Mouse (Mus musculus) thymus, postnatal 10 days (tissue): Measurements from ENCODE around the gene Calhm6.

Experiments used
- DNase-seq, 2 experiments: peaks; one replicate each; pipeline ENCODE4 v3.0.0; 2021; ENCODE audit warnings: low spot score in 2 of 2

The Calhm6 gene

DNA sequence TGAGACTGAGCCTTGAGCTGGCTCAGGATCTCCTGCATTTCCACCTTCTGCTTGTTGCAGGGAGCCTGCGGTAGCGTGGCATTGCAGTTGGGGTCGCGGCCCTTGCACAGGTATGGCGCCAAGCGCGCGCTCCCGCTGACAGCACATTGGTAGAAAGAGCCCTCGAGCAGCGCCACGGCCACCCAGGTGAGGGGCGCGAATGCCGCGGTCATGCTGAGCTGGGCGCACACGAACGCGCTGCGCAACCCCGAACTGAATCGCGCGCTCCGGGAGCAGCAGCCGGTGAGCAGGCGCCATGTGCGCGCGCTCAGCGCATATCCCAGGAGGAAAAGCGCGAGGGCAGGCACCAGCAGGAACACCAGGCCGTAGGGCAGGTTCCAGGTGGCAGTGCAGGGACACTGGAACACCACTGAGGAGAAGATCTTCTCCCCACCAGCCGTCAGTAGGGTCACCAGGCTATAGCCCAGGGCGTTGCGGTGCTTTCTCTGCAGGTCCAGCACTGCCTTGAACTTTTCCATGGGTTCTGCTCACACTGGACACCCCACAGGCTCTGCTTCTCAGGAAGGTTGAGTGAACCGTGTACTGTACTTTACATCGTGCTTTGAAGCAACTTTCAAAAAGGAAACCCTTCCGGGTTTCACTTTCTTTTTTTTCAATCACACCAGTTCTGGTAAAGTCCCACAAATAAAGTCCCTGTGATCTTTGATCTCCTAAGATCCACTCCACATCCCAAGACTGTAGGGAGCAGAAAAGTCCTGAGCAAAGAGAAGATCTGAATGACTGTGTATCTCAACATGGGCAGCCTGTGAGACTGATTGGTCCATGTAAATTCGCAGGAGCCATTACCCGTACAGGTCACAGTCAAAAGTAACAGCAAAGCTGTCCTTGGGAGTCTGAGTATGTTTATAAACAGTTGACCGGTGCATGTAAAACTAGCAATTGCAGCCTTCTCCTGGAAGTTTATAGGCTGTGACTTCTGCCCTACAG, at the start of gene Calhm6:
Gene Calhm6, minus strand, starts transcription at position 593 of the 987 bp plus-strand sequence.
- peak; percentile 25 to 52 for DNase-seq

GRCm38 (mm10) chr10:34175870-34176606, 48.3 kb upstream of the Calhm6 start:
- DNase-seq = no peak

DNA sequence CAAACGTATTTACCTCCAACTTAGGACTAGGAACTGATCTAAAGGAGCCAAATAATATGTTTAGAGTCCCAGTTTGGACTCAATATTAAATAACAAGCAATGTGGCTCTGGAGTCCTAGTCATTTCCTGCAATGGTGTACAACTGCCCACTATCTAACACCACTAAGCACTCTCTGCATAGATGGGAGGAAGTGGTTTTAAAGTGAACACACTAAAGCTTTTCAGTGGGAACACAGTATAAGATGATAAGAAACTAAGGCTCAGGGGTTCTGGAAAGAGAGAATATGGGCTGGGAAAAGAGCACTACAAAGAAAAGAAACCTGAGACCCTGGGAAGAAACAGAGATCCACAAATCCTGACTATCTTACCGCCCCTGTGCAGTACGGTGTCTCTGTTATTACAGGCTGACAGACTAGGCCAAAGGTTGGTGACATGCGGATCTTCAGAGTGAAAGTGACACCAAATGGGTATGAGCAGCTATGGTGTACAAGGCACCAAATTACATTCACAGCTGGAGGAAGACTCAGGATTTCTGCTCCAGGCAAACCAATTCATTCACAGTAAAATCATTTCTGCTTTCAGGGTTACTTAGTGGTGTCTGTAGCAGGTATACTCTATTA, 45.0 kb upstream of the Calhm6 start:
- no peak for DNase-seq

DNA sequence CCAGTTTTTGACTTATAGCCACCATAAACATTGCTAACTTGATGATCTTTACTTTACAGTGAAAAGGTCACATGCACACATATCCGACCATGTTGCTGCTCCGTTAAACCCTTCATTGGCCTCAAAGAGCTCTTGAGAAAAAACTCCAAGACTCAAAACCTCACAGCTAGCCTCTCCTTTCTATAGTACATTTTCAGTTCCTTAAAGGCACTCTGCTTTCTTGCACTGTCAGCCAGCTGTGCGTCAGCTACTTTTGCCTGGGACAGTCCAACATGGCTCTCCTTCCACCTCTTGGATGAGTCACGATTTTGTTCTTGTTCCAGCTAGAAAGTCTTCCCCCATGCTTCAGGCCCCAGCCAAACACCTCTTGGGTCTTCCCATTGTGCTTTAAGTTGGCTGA, 43.9 kb upstream of the Calhm6 start:
- DNase-seq = no peak

GRCm38 (mm10) chr10:34171191-34171590, 43.4 kb upstream of the Calhm6 start:
- peak; percentile 22 to 28 for DNase-seq

GRCm38 (mm10) chr10:34166971-34167370, 39.2 kb upstream of the Calhm6 start:
- DNase-seq = no peak

DNA sequence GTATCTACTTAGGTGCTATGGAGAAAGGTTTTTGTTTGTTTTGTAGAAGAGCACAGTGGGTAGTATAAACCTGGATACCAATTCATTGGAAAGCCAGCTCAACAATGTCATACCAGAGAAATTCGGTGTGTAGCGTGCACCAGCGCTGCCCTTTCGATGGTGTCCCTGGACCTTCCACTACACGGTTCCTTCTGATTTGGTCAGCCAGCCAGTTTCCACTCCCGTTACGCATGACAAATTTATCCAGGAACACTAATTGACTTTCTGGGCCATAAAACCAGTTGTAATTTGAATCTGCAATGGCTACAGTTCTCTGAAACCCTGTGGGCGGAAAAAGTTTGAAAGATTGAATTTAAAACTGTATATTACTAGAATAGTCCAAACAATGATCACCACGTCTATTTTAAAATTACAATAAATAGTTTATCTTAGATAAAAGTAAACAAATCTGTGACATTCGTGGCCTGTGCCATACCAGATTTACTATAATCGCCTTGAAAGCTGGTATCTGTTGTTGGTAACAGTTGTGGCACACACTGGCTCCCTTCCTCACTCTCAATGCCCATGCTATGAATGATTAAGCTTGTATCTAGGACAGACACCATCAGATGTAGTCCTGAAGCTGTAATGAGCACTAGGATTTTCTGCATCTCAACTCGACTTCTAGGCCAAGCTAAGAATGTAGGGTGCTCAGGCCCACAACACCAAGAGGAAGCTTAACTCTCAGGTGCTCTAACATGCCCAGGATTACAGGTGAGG, 28.2 kb upstream of the Calhm6 start:
- no peak for DNase-seq

DNA sequence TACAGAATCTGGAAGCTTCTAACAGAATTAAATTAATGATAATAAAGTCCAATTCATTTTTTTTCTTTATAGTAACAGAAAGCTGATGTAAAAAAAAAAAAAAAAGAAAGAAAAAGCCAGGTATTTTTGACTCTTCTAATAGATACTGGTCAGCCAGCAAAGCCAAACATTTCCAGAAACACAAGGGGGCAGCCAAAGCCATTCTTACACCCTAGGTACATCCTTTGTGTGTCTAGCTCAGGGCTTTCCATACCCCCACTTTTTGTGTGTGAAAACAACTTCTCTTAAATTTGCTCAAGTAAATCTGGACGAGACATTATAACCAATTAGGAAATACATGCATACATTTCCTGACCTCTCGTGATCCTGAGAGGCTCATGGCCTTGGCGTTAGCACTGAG, 24.0 kb upstream of the Calhm6 start:
- DNase-seq = no peak

DNA sequence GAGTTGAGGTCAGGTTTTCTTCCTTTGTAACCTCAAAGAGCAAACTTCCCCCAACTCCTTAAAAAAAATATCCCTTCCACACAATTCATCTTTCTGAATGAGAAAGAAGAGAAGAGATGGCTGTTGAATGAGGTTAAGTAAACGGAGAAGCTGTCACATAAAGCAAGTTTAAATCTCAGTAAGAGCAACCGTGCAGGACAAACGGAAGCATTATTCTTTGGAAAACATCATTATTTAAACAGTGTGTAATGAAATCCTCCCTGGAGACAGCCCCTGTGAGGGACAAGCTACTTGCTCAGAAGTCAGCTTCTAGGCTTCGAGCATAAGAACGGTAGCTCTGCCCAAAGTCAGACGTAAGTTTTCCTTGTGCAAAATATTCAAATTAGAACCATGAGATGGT, 22.7 kb upstream of the Calhm6 start:
- no peak for DNase-seq

- DNase-seq = no peak
Measured at GRCm38 (mm10) chr10:34149772-34150171, 22.0 kb upstream of the Calhm6 start.

- no peak for DNase-seq
Measured at GRCm38 (mm10) chr10:34141693-34142092, 13.9 kb upstream of the Calhm6 start.

DNA sequence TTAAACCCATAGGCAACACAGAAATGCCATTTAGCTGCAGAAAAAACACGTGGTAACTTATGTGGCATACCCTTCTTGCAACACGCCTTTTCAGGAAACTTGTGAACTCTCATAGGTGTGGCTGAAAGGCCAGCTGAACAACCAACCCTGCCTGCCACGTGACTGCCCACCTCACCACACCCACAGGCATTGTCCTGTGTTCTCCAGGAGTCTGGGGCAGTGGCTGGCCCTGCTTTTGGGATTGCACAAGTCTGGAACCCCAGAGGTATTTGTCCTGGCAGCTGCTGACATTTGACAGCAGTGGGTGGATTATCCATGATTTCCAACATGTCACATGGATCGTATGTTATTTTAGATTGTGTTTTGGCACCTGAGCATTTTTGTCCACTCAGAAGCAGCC, 12.0 kb upstream of the Calhm6 start:
- DNase-seq = no peak

DNA sequence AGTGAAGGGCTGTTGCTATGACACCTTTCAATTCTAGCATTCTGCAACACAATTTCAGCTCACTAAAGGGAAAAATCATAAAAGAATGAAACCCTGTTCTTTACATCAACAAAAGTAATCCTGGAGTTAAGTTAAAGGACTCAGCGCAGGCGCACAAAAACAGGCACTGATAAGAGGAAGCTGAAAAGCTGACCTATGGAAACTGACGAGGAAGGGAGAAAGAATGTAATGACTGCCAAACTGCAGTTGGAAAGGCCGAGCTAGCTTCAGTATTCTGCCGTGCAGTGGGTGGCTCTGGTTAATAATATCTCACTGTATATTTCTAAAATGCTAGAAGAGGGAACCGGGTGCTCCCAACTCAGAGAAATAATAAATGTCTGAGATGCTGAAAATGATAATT, 10.2 kb upstream of the Calhm6 start:
- no peak for DNase-seq

DNA sequence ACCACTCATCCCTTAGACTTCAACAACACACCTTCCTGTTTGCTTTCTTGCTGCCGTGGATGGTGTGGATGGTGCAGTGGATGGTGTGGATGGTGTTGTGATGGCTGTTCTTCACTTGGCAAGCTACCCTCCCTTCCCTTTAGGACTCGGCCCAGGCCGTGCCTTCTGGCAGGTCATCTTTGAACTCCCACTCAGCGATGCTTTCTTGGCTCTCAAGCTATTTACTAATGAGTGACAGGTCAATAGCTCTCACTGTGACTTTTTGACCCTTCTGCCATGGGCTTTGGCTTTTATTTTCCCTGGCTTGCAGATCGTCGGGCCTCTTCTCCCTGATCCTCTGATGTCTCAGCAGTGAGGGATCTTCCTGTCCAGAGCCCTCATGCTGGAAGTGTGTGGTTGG, 8.6 kb upstream of the Calhm6 start:
- DNase-seq = no peak

DNA sequence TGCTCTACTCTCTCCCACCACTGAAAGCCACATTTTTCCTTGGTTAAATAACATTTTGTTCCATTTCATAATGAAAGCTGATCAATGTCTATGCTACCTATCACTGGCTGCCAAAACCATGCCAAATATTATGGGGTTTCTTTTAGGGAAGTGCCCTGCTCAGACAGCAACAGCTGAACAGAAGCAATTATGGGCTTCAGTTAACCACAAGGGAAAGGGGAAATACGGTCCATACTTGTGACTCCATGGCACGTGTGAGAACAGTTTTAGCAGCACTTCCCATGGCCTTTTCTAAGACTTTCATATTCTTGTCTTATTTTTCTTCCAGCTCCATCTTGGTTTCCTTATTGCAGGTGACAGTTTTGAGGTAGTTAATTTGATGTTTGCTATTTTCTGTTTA, 3.6 kb upstream of the Calhm6 start:
- DNase-seq = no peak

DNA sequence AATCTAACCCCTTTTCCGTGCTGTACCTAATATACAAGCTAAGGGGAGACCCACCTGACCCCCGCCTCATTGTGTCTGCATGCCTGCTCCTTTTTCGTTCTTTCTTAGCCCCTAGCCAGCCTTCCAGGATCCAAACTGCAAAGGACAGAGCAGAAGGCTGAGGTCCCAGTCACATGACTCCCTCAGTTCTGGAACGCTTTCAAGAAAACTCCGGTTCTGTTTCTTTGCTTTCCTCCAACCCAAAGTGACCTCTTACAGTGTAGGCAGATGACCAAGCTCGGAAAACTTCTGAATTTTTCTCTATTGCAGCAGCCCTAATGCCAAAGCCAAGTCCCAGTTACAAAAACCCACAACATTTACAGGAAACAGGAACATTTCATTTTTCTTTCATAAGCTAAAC, 607 bp upstream of the Calhm6 start:
- DNase-seq = no peak

DNA sequence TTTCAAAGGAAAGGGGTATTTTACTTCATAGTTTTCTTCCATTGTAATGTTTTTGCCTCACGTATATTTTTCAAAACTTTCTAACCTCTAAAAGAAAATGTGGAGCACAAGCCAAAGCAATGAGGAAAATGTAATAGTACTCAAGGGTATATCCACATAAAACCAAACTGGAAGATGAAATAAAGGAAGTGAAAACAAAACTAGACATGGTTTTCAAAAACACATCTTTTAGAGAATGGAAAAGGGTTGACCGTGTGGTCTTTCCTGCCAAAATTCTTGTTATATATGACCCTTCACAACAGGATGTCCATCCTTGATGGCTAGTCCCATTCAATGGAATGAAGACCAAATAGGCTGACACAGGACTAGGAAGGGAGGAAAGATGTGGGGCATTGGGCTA, 9.4 kb downstream of the Calhm6 start:
- DNase-seq = no peak

DNA sequence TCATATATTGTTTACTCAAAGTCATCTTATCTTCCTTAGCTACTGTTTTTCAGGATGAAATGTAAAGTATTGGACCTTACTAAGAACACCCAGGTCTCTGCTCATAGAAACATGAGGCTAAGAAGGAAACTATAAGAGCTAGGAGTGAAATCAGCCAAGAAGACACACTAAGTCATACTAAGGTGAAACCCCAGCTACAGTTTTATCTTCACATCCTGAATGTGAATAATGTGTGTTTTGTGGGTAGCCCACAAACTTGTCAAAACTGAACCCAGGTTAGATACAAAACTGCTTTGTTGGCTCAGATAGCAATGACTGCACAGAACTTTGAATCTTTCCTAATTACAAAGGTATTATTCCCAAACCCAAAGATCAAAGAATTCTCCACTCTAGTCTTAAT, 10.0 kb downstream of the Calhm6 start:
- DNase-seq = no peak

DNA sequence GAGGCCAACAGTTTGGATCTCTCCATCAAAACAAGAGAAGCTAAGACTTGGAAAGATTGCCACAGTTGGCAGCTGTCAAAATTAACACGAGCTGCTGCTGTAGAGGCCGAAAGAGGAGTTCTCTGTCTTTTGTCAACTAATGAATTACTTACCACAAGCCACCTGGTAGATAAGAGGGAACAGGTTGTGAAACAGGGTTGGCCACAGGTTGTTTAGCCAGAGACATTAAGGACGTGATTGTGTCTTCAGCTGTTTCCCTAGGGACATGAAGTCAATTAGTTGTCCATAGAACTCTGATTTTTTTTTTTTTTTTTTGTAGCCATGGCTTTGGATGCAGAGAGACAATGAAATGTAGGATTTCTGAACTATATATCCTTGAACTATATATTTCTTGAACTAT, 10.7 kb downstream of the Calhm6 start:
- no peak for DNase-seq

DNA sequence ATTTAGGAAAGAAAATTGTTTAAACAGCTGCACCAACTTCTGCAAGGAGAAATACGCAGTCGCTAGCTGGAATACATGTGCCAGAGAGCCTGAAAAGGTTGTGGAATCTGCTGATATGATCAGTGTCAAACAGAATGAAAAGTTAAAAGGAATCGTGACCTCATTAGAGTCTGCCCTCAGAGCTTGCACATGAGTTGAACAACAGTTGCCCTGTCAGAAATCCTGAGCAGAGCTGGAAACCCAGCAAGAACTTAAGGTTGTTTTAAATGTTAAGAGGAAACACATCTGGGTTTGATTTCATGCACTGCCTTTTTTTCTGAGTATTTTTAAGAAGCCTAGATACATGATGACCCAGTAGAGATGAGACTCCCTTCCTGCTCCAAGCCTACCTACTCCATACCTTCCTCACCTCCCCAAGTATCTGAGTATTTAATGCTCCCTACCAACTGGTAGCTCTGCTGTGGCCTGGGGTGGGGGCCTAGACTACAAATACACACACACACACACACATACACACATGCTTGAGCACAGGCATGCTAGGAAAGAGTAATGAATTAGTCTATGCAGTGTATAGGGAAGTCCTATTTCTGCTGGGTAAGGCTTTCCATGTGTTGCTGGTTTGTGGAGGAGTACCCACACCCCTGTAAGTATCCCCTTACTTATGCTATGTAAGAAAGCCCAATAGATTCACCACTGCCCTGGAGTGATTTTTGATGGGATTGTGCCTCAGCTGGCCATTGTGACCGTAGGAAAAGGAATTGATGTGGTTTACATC, 15.6 kb downstream of the Calhm6 start:
- DNase-seq = no peak
